Mouse (Mus musculus): Measurements from ENCODE around the gene Ncan. TPM values are rescaled to one million over a fixed set of nuclear protein-coding genes. Genes with fewer than 3 reads are reported as not detected.

Gene Ncan
- total RNA-seq (2021), result 100 to 1,000 TPM; 511 to 532 TPM

DNA sequence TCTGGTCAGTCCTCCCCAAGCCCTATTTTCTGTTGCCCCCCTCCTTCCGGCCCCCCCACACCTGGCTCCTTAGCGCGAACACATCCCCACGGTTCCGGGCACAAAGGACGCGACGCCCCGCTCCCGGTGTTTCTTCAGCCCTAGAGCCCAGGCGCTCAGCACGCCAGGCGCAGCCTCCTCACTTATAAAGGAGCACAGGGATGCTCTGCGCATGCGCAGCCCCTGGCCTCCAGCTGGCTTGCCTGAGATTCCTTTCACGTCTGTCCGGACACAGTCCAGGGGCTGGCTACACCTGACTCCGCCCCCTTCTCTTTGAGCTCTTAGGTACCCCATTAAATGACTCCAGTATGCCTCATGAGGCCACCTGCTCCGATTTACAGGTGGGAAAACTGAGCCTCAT is at the start of gene Ncan:
Gene Ncan (minus strand): TSS at position 207 of the 400 bp plus-strand sequence.
- intact Hi-C loops (cut with DNase I), result no loop called here
- DNase-seq, result peak; percentile 91

DNA sequence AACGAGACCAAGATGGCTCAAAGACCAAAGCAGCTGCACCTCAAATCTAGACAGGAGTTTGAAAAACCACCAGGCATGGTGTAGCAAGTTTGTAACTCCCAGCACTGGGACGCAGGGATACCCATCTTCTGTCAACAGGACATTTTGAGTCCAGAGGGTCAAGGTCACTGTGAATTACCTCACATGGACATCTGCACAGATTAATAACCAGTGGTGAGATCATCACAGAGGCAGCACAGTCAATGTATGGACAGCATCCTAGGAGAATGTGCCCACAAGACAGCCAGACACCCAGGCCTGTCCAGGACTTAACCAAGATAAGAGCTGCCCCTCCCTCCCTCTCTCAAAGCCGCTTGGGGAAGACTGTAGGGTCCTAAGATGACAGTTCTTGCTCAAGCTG is 49.4 kb upstream of the Ncan start:
- no peak for DNase-seq
- intact Hi-C loops (cut with DNase I), result no loop called here

DNA sequence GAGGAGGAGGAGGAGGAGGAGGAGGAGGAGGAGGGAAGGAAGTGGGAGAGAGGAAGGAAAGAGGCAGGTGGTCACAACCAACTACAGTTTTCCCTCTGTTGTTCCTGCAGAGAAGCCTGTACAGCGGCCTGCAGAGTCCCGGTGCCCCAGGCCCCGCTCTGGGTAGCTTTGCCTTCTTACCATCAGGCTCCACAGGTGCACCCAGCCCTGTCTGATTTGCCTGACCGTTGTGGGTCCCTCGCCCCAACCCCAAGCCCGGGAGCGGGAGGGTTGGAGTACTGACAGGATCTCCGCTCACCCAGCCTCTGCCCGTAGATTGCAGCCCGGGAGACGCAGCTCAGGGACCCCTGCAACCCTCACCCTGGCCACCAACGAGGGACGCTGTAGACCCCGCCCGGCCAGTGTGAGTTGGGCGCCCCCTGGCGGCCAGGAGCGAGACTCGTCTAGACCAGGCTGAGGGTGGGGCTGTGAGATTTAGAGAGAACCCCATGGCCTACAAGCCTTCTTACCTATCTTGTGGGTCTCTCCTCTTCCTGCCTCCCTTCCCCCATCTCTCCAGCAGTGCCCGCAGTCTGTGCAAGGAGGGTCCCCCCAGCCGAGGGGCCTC is 45.9 kb upstream of the Ncan start:
- DNase-seq, result peak; percentile 83
- intact Hi-C loops (cut with DNase I), result loop anchor here (10.0 kb wide), 1 partner anchor 252 kb away; no protein-coding TSS in a partner anchor

DNA sequence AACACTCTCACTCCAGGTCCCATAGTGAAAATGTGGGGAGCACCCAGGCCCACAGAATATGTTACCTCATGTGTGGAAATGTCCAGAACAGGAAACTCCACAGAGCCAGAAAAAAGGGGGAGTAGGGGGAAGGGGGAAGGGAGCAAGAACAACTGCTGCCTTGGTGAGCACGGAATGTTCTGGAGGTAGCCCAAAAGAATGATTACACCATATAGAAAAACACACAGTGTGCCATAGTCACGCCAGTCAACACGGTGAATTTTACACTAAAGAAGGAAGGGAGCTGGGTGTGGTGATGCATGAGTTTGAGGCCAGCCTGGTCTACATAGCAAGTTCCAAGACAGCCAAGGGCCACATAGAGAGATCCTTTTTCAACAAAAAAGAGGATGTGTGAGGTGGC is 42.6 kb upstream of the Ncan start:
- DNase-seq, result no peak
- intact Hi-C loops (cut with DNase I), result loop anchor here (10.0 kb wide), 1 partner anchor 249 kb away; no protein-coding TSS in a partner anchor

DNA sequence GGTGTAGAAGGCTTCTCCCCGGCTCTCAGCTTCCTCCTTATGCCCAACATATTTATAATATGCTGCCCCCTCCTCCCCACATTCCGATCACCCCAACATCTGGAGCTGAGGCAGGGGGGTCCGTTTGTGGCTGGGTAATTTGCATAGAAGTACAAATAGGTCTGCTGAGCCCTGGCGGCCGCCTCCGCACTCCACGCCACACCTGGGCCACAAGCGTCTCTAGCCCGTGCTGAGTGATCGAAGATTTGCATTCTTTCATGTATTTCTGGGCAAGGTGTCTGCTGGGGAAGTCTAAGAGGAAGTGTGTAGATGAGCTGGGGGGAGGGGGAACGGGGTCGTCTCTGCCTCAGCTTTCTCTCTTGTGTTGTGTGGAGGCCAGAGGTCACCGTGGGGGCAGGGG is 39.3 kb upstream of the Ncan start:
- intact Hi-C loops (cut with DNase I), result loop anchor here (10.0 kb wide), 1 partner anchor 245 kb away; no protein-coding TSS in a partner anchor
- no peak for DNase-seq

DNA sequence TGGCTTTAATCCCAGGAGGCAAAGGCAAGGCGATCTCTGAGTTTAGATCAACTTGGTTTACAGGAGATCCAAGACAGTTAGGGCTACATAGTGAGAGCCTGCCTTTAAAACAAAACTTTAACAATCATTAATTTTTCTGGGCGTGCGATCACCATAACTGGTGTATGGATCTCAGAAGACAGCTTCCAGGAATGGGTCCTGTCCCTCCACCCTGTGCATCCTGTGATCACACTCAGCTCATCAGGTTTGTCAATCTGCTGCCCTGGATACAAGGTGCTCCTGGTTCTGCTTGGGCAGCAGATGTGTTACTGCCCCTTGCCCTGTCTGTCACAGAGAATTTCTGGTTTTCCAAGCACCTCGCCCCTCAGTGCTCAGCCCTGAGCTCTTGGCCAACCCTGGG is 38.5 kb upstream of the Ncan start:
- DNase-seq, result no peak
- intact Hi-C loops (cut with DNase I), result no loop called here

DNA sequence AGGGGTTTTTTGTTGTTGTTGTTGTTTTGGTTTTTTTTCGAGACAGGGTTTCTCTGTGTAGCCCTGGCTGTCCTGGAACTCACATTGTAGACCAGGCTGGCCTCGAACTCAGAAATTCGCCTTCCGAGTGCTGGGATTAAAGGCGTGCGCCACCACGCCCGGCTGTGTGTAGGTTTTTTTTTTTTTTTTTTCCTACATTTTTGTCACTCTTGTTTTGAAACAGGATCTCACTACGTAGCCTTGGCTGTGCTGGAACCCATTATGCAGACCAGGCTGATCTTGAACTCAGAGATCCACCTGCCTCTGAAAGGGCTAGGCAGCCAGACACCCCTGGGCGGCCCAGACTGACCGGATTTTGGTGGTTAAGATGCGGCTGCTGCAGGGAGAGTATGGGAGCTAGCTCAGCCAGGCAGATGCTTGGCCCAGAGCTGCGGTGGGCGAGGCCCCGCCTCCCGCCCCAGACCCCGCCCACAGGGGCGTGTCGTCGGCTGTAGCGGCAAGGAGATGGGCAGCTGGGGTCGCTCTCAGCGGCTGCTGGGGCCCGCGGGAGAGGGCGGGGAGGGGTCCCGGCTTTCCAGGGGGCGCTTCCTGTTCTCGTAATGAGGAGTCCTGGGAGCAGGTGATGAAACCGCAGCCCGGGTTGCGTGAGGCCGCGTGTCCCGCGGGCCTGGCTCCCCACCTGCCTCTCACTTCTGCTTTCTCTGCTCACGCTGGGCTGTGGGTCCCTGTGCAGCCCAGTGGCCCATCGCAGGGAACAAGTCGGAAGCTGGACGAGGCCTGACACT is 37.6 kb upstream of the Ncan start:
- intact Hi-C loops (cut with DNase I), result no loop called here
- DNase-seq, result peak; percentile 69

DNA sequence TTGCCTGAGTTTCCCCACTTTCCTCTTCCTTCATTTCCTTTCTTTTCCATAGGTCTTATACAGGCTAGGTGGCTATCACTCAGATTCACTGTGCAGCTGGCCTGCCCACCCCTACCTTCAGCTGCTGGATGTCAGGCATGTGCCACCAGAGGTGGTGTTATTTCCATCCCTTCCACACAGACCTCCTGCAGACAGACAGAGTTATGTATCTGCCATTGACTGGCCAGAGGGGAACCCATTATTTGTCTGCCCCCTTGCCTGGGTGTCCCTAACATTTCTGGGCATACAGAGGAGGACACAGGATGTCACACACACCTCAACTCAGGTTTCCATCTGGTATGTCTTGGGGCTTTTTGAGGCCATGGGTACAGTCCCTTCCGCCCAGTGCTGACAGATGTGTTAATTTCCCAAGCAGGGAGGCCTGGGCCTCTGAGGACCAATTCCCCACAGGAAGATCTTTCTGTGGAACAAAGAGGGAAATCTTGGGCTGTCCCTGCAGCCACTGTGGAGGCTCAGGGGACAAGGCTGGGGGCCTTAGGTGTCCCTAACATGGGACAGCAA is 36.6 kb upstream of the Ncan start:
- intact Hi-C loops (cut with DNase I), result no loop called here

DNA sequence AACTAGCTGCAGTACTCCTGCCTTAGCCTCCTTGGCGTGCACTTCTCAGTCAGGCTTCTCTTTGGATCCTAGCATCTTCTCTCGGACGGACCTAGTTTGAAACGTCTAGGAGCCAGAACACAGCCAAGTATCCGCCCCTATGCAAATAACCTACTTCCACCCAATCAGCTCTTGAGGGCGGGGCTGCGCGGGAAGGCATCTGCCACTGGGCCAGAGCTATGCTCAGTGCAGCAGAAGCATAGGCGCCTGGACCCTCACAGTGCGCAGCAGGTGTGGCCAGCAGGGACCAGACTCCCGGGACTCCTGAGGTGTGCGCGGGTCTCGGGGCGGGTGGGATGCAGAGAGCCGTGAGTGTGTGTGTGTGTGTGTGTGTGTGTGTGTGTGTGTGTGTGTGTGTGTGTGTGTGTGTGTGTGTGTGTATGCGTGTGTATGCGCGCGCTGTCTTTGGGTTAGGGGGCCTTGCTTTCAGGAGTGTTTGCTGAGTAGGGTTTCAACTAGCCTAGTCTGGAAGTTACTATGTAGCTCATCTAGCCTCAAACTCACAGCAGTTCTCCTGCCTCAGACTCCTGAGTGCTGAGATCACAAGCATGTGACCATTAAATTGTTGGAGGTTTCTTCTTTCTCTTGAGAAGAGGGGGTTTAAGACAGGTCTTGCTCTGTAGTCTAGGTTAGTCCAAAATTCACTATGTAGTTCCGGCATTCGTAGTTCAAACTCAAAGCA is 32.0 kb upstream of the Ncan start:
- DNase-seq, result peak; percentile 82
- intact Hi-C loops (cut with DNase I), result no loop called here

More for the DNA sequence above, 36.6 kb upstream of the Ncan start:
- no peak for DNase-seq

DNA sequence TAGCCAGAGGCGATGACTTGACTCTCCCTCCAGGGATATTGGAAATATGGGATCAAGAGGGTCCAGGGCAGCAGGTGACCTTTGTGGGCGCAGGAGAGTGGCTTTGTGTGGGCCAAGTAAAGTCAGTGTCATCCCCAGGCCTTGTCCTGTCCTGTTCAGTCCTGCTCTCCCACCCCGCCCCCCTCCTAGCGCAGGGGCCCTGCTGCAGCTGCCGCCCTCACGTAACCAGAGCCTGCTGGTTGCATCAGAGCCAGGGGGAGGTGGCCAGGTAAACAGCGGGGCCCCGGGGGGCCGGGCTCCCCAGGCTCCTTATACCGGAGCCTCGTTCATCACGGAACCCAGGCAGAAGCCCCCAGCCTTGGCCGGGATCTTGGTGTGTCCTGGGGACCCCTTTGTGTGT is 29.5 kb upstream of the Ncan start:
- DNase-seq, result no peak
- intact Hi-C loops (cut with DNase I), result no loop called here

DNA sequence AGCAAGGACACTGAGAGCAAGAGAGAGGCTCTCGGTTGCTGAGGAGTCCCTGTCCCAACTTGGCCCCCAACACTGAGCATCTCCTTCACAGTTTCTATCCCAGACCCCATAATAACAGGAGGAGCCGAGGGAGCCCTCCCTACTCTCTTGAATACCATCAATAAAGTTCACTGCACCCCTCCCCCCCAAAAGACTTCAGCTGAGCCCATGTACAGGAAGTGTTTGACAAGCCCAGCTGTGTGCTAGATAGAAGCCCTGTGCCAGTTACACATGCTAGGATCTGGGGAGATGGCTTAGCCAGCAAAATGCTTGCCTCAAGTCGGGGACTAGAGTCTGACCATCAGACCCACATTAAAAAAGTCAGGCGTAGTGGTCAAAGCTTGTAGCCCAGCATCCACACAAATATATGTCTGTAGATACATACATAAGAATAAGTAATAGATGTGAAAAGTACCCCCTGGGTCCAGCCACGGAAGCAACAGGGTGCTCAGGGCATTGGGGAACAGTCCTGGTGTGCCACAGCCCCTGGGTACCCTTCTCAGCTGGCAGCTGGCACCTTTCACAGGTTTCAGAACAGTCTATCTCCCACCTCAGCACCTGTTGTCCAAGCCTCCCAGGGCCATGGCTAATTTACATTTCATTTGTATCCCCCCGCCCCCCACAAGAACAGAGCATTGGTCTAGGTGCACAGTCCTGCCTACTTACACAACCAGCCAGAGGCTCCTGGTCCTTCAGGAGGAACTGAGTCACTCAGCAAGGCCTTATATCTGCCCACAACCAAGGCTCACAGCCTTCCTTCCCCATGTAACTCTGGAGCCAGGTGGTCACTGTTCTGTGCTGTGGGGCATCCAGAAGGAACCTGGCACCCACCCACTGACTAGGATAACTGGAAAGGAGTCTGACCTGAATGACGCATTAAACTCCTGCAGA is 27.3 kb upstream of the Ncan start:
- intact Hi-C loops (cut with DNase I), result no loop called here
- no peak for DNase-seq

DNA sequence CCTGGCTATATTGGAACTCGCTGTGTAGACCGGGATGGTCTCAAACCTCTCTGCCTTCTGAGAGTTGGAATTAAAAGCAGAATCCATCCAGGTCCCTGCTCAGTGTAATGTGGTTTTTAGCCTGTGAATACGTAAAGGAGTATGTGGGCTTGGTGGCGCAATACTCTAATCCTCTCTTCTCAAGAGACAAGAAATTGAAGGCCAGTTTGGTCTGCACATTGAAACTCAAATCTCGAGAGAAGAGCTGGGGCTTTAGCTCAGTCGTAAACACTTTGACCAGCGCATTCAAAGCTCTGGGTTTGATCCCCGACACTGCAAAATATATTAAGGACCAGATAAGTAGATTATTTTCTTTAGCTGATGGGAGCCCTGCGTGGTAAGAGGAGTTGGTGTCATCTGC is 19.3 kb upstream of the Ncan start:
- DNase-seq, result no peak
- intact Hi-C loops (cut with DNase I), result no loop called here

DNA sequence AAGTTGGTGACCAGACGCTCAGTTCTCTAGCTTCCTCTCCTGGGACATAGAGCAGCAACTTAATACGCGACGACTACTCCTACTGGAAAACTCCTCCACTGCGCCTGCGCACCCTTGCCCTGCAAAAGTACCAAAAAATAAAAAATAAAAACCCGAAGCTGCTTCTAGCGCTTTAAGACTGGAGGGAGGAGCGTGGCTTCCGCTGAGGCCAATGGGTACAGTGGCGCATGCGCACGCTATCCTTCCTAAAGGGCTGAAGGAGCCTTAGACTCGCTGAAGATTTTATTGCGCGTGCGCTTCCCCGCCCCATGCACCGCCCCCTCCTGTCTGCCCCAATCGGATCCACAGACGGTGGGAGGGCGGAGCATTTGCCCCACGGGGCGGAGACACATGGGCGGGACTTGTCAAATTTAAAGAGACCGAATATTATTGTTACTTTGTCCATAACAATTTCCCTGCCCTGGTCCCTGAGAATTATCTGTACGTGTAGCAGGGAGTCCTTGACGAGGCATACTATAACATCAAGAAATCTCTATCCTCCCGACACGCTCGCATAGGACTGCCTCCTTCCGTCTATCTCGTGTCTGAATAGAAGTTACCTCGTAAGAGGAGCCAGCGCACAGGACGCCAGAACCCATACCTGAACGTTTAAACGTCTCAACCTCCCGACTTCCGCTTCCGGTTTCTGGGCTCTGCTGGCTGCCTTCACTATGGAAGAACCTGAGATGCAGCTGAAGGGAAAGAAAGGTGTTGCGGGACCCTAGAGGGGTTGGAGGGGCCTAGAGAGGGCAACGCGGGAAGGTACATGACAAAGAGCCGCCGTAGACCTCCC is 18.6 kb upstream of the Ncan start, which contains the start of the genes Rfxank, Borcs8 and Mef2b:
Gene Rfxank (minus strand): TSS at position 129 of the 832 bp plus-strand sequence.
Gene Borcs8 (plus strand): TSS at position 474 of the 832 bp plus-strand sequence.
Gene Mef2b (plus strand): TSS at position 686 of the 832 bp plus-strand sequence.
- intact Hi-C loops (cut with DNase I), result no loop called here
- DNase-seq, result peak; percentile 100

DNA sequence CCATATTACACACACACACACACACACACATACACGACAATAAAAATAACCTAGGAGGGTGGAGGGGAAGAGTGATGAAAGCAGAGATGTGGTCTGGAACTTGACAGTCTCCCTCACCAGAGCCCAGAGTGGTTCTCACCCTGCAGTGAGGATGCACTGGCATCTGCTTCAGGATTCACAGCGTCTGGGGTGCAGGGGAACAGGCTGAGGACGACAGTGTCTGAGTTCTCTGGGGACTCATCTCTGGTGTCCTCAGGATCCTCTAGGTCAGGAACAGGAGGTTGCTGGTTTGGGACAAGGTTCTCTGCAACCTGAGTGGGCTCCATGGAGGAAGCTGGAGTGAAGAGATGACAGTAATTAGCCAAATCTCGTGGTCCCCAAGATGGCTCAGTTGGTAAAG is 17.2 kb upstream of the Ncan start:
- no peak for DNase-seq
- intact Hi-C loops (cut with DNase I), result no loop called here

DNA sequence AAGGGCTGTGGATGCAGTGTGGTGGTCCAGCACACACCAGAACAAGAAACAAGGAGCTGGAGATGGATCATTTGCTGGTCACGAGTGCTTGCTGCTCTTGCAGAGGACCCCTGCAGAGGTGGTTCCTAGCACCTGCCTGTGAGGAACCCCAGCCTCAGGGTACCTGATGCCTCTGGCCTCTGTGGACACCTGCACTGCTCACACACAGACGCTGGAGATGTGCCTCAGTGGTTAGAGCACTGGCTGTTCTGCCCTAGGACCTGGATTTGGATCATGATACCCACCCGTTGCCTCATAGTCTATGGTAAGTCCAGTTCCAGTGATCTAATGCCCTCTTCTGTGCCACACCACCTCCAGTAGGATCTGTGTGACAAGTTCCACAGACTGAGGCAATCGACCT is 15.9 kb upstream of the Ncan start:
- no peak for DNase-seq
- intact Hi-C loops (cut with DNase I), result no loop called here

DNA sequence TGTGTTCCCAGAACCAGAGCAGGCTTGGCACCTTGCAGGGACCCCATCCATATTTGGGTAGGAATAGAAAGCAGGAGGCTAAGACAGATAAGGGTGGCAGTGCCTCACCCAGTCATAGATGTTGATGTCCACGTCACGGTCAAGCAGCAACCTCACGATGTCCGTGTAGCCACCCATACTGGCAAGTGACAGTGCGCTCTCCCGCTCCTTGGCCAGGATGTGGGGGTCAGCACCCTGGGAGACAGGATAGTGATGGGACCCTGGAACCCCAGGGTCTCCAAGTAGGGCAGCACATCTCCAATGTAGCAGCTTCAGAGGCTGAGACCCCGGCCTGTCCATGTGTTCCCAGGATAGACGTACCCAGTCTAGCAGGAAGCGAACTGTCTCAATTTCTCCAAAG is 14.3 kb upstream of the Ncan start:
- intact Hi-C loops (cut with DNase I), result no loop called here
- no peak for DNase-seq

DNA sequence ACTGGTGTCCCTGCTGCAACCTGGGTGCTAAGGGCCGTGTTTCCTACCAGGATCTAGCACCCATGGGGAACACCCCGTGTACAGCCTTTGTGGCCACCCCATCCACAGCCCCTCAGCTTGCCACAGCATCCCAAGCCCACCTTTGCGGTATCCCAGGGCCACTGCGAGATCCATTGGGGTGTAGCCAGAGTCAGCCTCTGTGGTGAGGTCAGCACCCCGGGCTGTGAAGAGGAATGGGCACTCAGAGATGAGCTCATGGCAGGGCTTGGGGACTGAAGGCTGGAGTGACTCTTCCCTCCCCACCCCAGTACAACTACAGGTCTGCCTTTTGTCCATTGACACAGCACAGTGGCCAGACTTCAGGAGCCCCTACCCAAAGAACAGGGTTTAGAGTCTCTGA is 13.4 kb upstream of the Ncan start:
- DNase-seq, result no peak
- intact Hi-C loops (cut with DNase I), result no loop called here

DNA sequence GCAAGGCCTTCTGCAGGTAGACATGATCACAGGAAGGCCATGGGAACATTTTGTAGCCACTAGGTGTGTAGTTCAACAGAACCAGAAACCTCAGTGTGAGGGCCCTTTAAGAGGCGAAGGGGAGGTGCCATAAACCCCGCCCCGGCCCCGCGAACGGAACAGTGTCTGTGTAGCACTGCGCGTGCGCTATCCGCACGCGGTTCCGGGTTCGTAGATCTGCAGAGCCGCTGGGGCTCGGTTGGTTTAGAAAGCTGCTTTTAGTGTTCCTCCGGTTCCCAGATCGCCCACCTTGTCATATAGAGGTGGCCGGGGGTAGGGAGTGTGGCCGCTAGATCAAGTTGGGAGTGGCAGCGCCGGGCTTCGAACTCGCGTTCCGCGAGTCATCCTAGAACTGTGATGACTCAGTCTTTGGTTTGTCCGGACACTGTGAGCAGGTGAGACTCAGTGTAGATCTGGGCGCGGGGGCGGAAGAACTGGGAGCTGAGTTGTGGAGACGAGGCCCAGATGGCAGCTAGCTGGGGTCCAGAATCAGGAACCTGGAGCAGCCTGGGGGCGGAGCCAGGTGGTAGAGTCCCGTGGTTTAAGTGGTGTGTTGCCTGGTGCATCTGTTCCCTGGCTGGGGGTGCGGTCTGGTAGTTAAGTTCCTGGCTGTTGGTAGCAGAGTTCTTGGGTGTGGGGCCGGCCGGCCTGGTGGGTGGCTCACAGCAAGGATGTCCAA is 10.7 kb upstream of the Ncan start, which contains the start of gene Nr2c2ap:
Gene Nr2c2ap (plus strand): TSS at position 168 of the 718 bp plus-strand sequence.
- intact Hi-C loops (cut with DNase I), result no loop called here
- peak; percentile 85 for DNase-seq
